Mouse (Mus musculus) gastrocnemius, postnatal 14 days (tissue): ENCODE data around the gene Gm9837. TPM values are rescaled to one million over a fixed set of nuclear protein-coding genes. Genes with fewer than 3 reads are reported as not detected.
"Not testable (repeated sequence)": the region's sequence is repeated elsewhere in the genome, so short reads cannot be mapped to it uniquely, and the experiment has no call there.

Source experiments
- DNase-seq: peaks from one replicate; pipeline ENCODE4 v3.0.0; 2021; ENCODE audit warnings: mixed read lengths
- intact Hi-C: fragments of 180-260 bp; cut with DNase I; formaldehyde crosslinking; loops from one replicate; pipeline ENCODE4 v1.15.1; 2025; ENCODE audit warnings: low total_unique reads
- total RNA-seq, 2 experiments: library from RNA; stranded (reverse); gene quantifications; 2 replicates each; pipeline ENCODE4 v1.2.3; 2021

Gene Gm9837
- total RNA-seq, 2 experiments from 2014 or later = not detected

DNA sequence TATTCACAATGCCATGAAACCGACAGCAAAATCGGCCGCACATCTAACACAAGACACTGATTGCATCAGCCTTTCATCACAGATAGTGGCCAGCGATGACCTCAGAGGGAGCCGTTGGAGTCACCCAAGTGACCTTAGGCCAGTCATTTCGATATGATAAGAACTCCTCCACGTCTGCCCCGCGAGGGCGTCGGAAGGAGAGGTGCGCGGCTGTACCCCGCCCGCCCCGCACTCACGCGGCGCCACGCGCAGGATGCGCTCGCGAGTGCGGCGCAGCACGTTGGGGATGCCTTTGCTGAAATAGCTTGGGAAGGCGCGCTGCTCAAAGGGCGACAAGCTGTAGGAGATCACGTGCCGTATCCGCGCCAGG lies 40.0 kb downstream of the Gm9837 start:
- DNase-seq = no peak
- intact Hi-C loops = no loop called here

DNA sequence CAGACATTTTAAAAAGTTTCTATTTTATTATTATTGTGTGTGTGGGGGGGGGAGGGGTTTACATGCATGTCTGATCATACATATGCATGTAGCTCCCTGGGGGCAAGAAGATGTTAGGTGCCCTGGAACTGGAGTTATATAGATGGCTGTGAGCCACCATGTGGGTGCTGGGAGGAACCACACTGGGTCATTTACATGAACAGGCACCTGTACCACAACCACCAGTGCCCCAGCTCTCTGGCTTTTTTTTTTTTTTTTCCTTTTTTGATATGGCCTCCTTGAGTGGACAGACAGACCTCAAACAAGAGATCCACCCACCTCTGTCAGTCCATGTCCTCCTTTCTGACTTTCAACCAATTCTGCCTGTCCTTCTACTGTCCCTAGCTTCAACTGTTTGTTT lies 41.1 kb downstream of the Gm9837 start:
- intact Hi-C loops = no loop called here
- DNase-seq = no peak

DNA sequence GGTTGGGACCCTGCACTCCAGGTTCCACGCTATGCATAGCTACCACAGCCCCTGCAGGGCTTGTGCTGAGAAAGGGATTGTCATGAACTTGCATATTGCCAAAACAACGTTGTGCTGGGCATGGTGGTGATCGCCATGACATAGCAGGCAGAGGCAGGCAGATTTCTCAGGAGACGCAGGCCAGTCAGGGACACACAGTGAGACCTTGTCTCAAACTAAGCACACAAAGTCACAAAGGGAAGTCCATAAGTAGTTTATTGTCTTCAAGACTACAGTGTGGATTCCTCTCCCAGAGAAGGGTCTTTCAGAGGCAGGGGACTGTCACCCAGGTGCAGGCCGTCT lies 41.6 kb downstream of the Gm9837 start:
- no peak for DNase-seq
- intact Hi-C loops = no loop called here

DNA sequence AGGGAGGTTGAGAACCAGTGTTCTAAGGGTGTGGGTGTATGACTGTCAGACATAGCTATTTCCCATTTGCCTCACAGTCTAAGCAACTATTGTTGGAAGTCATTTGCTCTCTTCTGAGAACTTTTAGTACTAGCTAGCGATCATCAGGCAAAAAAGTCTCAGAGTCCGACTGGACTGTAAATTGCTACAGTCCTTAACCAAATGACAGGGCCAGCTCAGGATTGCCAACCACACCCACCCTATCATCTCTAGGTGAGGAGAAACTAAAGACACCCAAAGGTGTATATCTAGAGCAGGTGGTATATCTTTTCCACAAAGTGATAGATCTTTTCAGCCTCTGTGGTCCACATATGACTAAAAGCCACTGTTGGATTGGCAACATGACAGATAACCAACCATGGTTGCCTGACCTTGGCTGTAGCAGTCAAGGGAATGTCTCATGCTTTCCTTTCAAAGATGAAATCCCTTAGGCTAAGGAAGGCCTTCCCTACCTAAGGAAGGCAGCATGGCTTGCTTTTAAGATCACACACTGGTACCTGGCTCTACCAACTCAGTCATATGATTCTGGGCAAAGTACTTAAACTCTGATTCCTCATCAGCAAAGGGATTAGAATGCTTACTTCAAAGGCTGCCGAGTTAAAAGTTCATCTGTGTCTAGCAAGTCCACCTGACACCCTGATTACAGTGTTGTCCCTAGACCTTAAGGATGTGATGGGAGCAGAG lies 42.1 kb downstream of the Gm9837 start:
- DNase-seq = no peak
- intact Hi-C loops = no loop called here

DNA sequence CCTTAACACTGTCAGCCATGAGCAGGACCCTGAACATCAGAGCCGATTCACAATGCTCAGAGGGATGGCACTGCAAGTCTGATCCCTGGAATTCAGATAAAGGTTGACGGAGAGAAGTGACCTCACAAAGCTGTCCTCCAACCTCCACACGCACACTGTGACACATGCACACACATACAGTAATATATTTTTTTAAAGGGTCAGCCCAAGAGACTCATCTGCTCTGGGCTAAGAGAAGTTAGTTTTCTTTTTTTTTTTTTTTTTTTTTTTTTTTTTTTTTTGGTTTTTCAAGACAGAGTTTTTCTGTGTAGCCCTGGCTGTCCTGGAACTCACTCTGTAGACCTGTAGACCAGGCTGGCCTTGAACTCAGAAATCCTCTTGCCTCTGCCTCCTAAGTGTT lies 43.4 kb downstream of the Gm9837 start:
- not testable (repeated sequence) for DNase-seq

DNA sequence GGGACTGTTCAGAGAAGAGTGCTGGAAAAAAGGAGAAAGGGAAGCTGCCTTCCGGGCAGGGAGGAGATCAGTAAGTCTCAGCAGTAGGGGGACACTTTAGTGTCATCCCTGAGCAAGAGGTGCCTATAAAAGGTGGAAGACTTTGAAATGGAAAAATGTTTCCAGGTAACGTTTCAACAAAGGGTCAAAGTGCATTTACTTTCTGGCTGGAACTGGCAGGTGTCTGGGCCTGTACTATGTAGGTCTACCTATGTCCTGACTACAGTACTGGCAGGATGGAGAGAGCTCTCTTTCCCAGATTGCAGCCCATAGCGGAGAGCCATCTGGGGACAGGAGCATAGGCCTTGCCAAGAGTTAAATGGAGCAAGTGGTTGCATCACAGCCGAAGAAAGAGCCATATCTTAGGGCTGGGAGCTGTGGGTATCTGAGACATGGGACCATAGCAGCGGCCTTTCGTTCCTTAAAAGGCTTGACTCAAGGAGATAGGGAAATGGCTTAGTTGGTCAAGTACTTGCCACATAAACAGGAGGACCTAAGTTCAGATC lies 44.5 kb downstream of the Gm9837 start:
- intact Hi-C loops = no loop called here

More for the DNA sequence above, 43.4 kb downstream of the Gm9837 start:
- intact Hi-C loops = not testable (repeated sequence)

DNA sequence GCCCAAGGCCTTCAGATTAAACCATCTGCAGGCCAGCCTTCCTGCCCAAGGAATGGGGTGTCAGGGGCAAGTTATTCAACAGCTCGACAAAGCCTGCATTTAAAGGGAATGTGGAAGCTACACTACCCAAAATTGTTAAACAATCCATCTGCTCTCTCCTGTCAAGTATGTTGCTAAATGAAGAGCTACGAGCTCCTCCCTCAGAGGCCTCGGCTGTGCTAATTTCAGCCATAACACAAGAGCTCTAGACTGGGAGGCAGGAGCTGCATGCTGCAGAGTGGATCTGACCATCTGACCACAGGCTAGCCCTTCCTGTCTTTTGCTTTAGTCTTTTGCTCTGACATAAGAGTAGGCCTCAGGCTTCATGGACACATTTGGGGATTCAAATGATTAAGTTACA lies 45.0 kb downstream of the Gm9837 start:
- no peak for DNase-seq
- intact Hi-C loops = no loop called here

More for the DNA sequence above, 44.5 kb downstream of the Gm9837 start:
- no peak for DNase-seq

DNA sequence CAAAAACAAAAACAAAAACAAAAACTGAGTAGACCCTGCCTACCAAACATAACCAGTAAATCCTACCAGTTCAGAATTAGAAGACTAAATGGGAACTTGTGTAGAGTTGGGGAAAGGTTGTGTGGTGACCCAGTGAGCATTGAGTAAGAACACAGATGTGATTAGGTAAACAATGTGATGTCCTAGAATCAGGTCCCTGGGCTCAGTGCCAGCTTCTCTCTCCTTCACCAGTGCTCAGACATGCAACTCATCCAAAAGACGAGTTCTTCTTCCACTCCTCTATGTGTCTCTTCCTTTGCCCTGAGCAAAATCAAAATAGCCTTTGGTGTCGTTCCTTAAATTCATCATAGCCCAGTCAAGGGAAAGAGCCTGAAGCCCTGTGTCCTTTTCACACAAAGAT lies 45.5 kb downstream of the Gm9837 start:
- intact Hi-C loops = no loop called here
- DNase-seq = no peak

DNA sequence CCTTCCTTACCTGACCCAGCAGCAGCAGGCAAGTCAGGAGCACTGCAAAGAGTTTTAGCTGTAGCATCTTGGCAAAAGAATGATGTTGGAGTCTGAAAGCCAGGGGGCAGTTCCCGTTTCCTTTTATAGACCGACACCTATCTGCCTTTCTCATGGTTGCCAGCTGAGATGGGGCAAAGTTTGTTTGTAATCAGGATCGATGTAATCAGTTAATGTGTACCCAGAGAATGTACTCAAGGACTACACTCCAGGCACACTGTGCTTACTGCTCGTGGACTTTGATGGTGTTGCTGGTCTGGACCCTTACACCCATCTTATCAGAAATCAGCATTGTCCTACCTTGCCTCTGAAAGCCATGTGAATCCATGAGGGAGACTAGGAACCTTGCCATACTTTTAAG lies 47.2 kb downstream of the Gm9837 start, which contains the start of gene Leap2:
Gene Leap2, minus strand, starts transcription at position 135 of the 400 bp plus-strand sequence.
- intact Hi-C loops = no loop called here

More for the DNA sequence above, 47.2 kb downstream of the Gm9837 start, which contains the start of gene Leap2:
- no peak for DNase-seq

Other genes starting within 250 kb of the Gm9837 start
- 100 to 1,000 TPM in 1 of 2 experiments, 10 to 100 TPM in 1; 94.8 to 113 TPM for gene Hspa4, start 170.0 kb downstream of the Gm9837 start, total RNA-seq
- gene Zcchc10, start 145.8 kb downstream of the Gm9837 start, total RNA-seq = 1 to 10 TPM; 7.4 to 8.7 TPM
- gene Aff4, start 119.6 kb downstream of the Gm9837 start, total RNA-seq = 10 to 100 TPM; 82.6 to 94.5 TPM
- gene Leap2, start 47.3 kb downstream of the Gm9837 start, total RNA-seq = not detected
- 1,000 to 10,000 TPM; 1,068 to 1,224 TPM for gene Uqcrq, start 39.6 kb downstream of the Gm9837 start, total RNA-seq
- gene Gdf9, start 39.5 kb downstream of the Gm9837 start, total RNA-seq = under 1 TPM; 0.33 to 0.68 TPM
- not detected for gene Gm10447, start 13.4 kb downstream of the Gm9837 start, total RNA-seq
- under 1 TPM; 0.31 to 0.38 TPM for gene Shroom1, start 13.3 kb downstream of the Gm9837 start, total RNA-seq
- gene Gm9945, start 9.7 kb upstream of the Gm9837 start, total RNA-seq = not detected
- under 1 TPM; 0.11 to 0.12 TPM for gene Sowaha, start 9.8 kb upstream of the Gm9837 start, total RNA-seq
- 10 to 100 TPM; 25.6 to 31.3 TPM for gene Sept8, start 48.8 kb upstream of the Gm9837 start, total RNA-seq
- 1 to 10 TPM; 6.8 to 7.4 TPM for gene Kif3a, start 96.9 kb upstream of the Gm9837 start, total RNA-seq
- gene Il4, start 148.2 kb upstream of the Gm9837 start, total RNA-seq = not detected
- gene Il13, start 164.2 kb upstream of the Gm9837 start, total RNA-seq = not detected
- 1 to 10 TPM; 5.2 to 6.7 TPM for gene Rad50, start 236.8 kb upstream of the Gm9837 start, total RNA-seq